Mouse (Mus musculus): ENCODE data around the gene Col7a1. TPM values are rescaled to one million over a fixed set of nuclear protein-coding genes. Genes with fewer than 3 reads are reported as not detected.

The Col7a1 gene
- polyA plus RNA-seq, 1 experiment: 17.9 TPM

DNA sequence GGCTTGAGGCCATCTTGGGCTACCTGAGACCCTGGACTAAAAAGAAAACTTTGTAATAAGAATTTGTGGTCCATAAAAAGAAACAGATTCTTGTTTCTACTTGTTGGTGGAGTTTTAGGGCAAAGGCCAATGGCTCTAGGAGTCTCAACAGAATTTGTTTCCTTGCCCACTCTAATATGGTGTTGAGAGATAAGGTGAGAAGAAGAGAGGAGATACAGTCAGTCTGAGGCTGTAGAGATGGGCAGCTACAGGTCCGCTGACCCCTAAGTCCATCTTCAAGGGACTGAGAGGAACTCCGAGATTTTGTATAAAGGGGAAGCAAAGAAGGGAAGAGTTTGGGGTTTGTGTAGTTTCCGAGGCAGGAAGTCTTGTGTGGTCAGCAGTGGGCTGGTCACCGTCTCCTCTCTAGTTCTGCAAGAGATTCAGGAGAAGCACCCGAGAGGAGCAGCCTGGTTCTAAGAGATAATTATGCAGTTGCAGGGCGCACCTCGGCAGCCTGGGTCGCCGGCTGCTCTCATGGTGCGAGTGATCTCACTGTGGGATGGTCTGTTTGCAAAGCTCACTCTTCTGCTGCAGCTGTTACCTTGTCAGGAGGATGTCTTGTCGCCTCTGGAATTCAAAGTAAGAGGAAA, 63.7 kb downstream of the Col7a1 start:
- DNase-seq (ENCODE audit: low read depth): no peak

DNA sequence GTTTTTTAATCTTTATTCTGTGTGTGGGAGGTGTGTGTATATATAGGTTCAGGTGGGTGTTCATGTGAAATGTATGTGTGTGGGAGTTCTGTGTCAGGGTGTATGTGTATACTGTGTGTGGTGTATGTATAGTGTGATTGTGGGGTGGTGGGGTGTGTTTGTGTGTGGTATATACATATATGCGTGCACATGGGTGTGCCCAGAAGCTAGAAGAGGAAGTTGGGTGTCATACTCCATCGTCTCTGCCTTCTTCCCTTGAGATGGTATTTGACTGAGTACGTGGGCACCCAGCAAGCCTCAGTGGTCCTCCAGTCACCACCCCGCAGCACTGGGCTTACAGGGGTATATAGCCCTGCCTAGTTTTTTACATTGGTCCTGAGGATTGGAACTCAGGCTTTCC, 68.0 kb downstream of the Col7a1 start:
- no peak for DNase-seq (ENCODE audit: low read depth)

DNA sequence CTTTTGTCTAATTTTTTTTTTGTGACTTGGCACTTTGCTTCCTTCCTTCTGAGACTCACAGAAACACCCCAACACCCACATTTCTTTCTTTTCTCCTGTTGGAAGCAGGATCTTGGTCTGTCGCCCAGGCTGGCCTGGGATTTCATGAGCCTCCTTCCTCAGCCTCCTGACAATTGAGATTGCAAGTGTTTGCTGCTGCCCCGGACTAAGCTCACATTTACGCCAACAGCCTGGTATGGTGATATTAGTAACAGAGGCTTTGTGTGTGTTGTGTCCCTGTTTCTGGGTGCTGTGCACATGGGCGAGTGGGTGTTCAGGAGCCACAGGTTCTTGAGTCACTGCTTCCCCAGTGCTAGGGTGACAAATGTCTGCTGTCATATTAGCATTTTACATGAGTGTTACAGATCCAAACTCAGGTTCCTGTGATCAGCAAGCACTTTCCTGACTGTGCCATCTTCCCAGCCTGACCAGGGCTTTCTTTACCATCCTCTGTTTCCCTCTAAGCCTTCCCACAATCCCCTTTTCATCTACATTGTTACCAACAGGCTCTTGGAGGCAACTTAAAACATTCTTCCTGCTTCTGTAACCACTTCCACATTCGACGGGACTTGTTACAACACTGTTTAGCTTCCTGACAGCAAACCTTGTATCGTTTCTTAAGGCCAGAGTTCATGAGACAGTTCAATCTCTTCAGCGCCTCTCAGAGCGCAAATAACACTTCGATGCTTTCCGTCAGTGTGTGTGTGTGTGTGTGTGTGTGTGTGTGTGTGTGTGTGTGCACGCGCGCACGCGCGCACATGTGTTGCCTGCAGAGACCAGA, 69.7 kb downstream of the Col7a1 start:
- DNase-seq (ENCODE audit: low read depth): no peak

- DNase-seq (ENCODE audit: low read depth): no peak
These were observed 74.1 kb downstream of the Col7a1 start for GRCm38 (mm10) chr9:109027521-109027920.

DNA sequence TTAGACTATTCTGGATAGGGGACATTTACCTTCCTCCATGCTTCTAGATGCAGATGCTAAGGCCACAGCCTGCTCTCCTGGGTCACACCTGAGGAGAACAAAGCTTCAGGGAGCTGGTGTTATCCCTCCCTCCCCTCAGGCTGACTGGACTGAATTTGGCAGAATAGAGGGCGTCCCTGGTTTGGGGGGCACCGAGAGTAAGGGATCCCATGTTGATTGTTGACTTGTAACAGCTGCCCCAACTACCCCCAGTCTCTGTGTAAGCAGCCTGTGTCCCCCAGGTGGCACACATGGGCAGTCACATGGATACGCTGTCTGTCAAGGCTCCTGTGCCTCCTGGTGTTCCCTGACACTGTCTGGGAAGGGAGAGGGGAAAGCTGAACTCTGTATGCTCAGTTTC, 75.0 kb downstream of the Col7a1 start:
- no peak for DNase-seq (ENCODE audit: low read depth)

DNA sequence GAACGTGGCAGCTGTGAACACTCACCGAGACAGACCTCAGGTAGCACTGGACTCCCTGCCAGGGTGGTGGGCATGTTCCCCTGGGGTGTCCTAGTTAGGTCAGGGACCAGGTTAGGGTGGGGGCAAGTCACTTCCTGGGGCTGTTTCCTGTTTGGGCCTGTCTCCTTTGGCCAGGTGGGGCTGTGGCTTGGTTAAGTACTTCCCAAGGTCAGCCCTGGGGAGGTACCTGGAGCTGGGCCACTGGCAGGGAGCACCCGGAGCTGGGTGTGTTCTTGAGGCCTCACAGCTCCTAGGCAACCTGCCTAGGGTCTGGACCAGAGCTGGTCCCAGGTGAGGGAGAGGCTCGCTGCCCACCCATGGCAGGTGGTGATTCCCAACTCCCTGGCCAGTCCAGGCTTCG, 75.5 kb downstream of the Col7a1 start:
- no peak for DNase-seq (ENCODE audit: low read depth)

DNA sequence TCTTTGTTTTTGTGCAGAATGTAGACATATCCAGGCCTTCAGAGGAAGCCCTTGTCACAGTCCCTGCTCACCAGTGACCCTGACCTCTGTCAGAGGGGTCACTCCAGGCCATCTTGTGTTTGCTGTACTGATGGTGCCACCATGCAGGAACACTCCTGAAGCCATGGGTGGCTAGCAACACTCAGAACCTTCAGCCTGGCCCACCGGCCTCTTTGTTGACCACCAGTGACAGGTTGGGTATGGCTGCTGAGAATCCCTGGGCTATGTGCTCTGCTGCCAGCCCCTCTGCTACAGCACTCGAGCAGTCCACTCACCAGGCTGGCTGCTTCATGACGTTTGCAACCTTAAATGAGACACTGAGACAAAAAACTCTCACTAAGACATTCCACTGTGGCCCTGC, 76.9 kb downstream of the Col7a1 start:
- DNase-seq (ENCODE audit: low read depth): no peak

GRCm38 (mm10) chr9:109031001-109031400, 77.6 kb downstream of the Col7a1 start:
- no peak for DNase-seq (ENCODE audit: low read depth)

DNA sequence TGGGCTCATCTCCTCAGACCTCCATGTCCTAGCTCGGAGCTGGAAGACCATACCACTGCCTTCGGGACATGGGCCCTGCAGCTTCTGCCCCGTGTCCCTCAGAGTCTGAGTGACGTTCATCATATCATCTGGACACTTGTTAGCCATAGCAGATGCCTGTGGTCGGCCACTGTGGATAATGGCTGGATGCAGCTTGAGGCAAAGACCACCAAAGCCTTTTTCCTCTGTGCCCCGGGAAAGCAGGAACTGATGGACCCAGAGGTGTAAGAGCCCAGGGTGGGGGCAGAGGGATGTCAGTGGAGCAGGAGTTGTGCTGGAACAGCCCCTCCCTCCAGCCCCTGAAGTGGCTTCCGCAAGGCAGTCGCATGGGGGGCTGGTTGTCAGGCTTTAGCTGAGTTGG, 78.3 kb downstream of the Col7a1 start:
- no peak for DNase-seq (ENCODE audit: low read depth)

- no peak for DNase-seq (ENCODE audit: low read depth)
These were observed 79.0 kb downstream of the Col7a1 start for GRCm38 (mm10) chr9:109032435-109032834.

Other genes with a start within 250 kb of the Col7a1 start
- 261 and 273 TPM in 2 replicates for gene Ip6k2, start 169.8 kb upstream of the Col7a1 start, polyA plus RNA-seq (2012; rRNA removed)
- gene Nckipsd, start 145.2 kb upstream of the Col7a1 start, polyA plus RNA-seq (2012; rRNA removed): 43.0 and 46.4 TPM in 2 replicates
- gene Celsr3, start 127.3 kb upstream of the Col7a1 start, polyA plus RNA-seq (2012; rRNA removed): 1.0 and 1.1 TPM in 2 replicates
- gene Slc26a6, start 100.3 kb upstream of the Col7a1 start, polyA plus RNA-seq (2012; rRNA removed): 10.7 and 17.5 TPM in 2 replicates
- 0.69 and 0.98 TPM in 2 replicates for gene Tmem89, start 39.0 kb upstream of the Col7a1 start, polyA plus RNA-seq (2012; rRNA removed)
- gene Uqcrc1, start 17.0 kb upstream of the Col7a1 start, polyA plus RNA-seq (2012; rRNA removed): 396 and 468 TPM in 2 replicates
- gene Ucn2, start 32.4 kb downstream of the Col7a1 start, polyA plus RNA-seq (2012; rRNA removed): 2.1 and 3.0 TPM in 2 replicates
- gene Pfkfb4, start 38.2 kb downstream of the Col7a1 start, polyA plus RNA-seq (2012; rRNA removed): 43.8 and 48.3 TPM in 2 replicates
- gene Shisa5, start 85.0 kb downstream of the Col7a1 start, polyA plus RNA-seq (2012; rRNA removed): 224 and 225 TPM in 2 replicates
- gene Trex1, start 106.1 kb downstream of the Col7a1 start, polyA plus RNA-seq (2012; rRNA removed): 48.4 and 60.7 TPM in 2 replicates
- 21.9 and 24.2 TPM in 2 replicates for gene Atrip, start 120.5 kb downstream of the Col7a1 start, polyA plus RNA-seq (2012; rRNA removed)
- 5.1 and 6.2 TPM in 2 replicates for gene Ccdc51, start 128.9 kb downstream of the Col7a1 start, polyA plus RNA-seq (2012; rRNA removed)
- gene Tma7, start 129.0 kb downstream of the Col7a1 start, polyA plus RNA-seq (2012; rRNA removed): 28.8 and 29.5 TPM in 2 replicates
- 11.9 and 13.9 TPM in 2 replicates for gene Plxnb1, start 141.8 kb downstream of the Col7a1 start, polyA plus RNA-seq (2012; rRNA removed)
- not detected in 2 replicates for gene Fbxw21, start 208.5 kb downstream of the Col7a1 start, polyA plus RNA-seq (2012; rRNA removed)
- gene Fbxw13, start 242.4 kb downstream of the Col7a1 start, polyA plus RNA-seq (2012; rRNA removed): not detected in 2 replicates

Measured in gonadal fat pad, adult 2 months (tissue).